15 mouse cellular contexts compared by ENCODE assay signal in genomic region chr1:35960844-35961243, GRCm38 (mm10).
"Had no signal": no experiment of that assay in that cellular context is flagged by ENCODE, and none has a peak within 500 bp of the region (broad histone marks: within the 10 kb centered on the region; RNA-seq: fewer than 3 reads in every experiment).

No protein-coding gene starts in this region.

- H3K27ac ChIP-seq: intestine, embryonic 15.5 days; left cerebral cortex, adult 2 months; limb, embryonic 10.5 days; liver, embryonic 14.5 days; neural tube, embryonic 12.5 days had no signal

- H3K36me3 ChIP-seq: intestine, embryonic 15.5 days; limb, embryonic 10.5 days; neural tube, embryonic 12.5 days had no signal

- ATAC-seq: intestine, embryonic 15.5 days; lung, postnatal 0 days had no signal

- H3K9me3 ChIP-seq: limb, embryonic 10.5 days had no signal

- DNase-seq: kidney, postnatal 25 days; lung, adult 2 months; lung, postnatal 36 days; midbrain, embryonic 14.5 days; retina, postnatal 1 day; right cerebral cortex, postnatal 4 days; spleen, adult 18-20 months; thymus, adult 18-20 months; thymus, postnatal 14 days had no signal

- H3K4me2 ChIP-seq: intestine, embryonic 15.5 days; neural tube, embryonic 12.5 days had no signal

- H3K4me3 ChIP-seq: intestine, embryonic 15.5 days; left cerebral cortex, adult 2 months; limb, embryonic 10.5 days; neural tube, embryonic 12.5 days had no signal

- H3K4me1 ChIP-seq: intestine, embryonic 15.5 days had no signal

- H3K9ac ChIP-seq: intestine, embryonic 15.5 days; liver, embryonic 14.5 days; neural tube, embryonic 12.5 days had no signal

- H3K27me3 ChIP-seq: intestine, embryonic 15.5 days; neural tube, embryonic 12.5 days had no signal
